Mouse (Mus musculus) MEL-GATA-1-ER (cell line): ENCODE measurements at regions not wholly inside any gene's neighbourhood (a gene's known extent, or its start where the extent isn't known, plus 50 kb on each side); places are given as distances from the start of the nearest gene placed in this dataset.

Source experiments
- DNase-seq: peaks from one replicate; pipeline ENCODE4 v3.0.0-alpha.2; 2012; ENCODE audit warnings: low read depth; ENCODE audit errors: extremely low read depth

DNA sequence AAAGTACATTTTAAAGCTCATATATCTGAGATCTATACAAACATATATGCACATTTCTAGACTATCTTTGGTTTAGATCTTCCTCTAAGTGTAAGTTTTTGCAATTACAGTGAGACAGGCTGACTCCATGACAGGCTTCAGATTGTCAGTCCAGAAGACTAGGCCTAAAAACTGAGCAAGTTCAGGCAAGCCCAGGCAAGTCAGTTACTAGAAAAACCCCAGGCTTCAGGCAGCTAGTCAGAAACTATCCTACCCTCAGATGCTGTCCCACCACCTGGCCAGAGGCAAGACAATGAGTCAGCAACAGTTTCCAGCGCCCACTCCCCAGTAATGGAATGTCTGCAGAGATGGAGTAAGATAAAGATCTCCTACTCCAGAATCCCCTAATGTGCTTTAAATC, 53.4 kb upstream of the Qrfpr start:
- no peak for DNase-seq
